Mouse (Mus musculus) MEL (cell line): Measurements from ENCODE around the gene Ccdc141. TPM values are rescaled to one million over a fixed set of nuclear protein-coding genes. Genes with fewer than 3 reads are reported as not detected.

ENCODE experiments used
- DNase-seq: peaks from one replicate; pipeline ENCODE4 v3.0.0; 2011; ENCODE audit warnings: low read depth, low spot score
- H3K27ac ChIP-seq: 2 replicates; pipeline ENCODE4 v1.5.1; 2012; ENCODE audit warnings: low read depth, mild to moderate bottlenecking, control low read depth, low read length, moderate library complexity; ENCODE audit not compliant: control insufficient read depth
- H3K27me3 ChIP-seq, 2 experiments: fragments of 150-350 bp in 1 of 2; sonication (generic) in 1 of 2; 2 replicates each; pipeline ENCODE4 v1.6.1; 2012; ENCODE audit warnings: low read length in 2 of 2, mild to moderate bottlenecking in 2 of 2, improper control_type of control experiment in 1 of 2, moderate library complexity in 1 of 2; ENCODE audit not compliant: insufficient read depth in 2 of 2, control insufficient read depth in 1 of 2
- H3K36me3 ChIP-seq, 2 experiments: 2 replicates each; pipeline ENCODE4 v1.6.1; 2012 to 2014; ENCODE audit warnings: low read length in 2 of 2, improper control_type of control experiment in 1 of 2, inconsistent platforms in 1 of 2, mild to moderate bottlenecking in 1 of 2; ENCODE audit not compliant: insufficient read depth in 2 of 2, control insufficient read depth in 1 of 2
- H3K4me1 ChIP-seq, 2 experiments: fragments of 150-350 bp in 1 of 2; sonication (generic) in 1 of 2; 2 replicates each; pipeline ENCODE4 v1.6.1; 2012; ENCODE audit warnings: low read length in 2 of 2, improper control_type of control experiment in 1 of 2, mild to moderate bottlenecking in 1 of 2; ENCODE audit not compliant: insufficient read depth in 2 of 2, control insufficient read depth in 1 of 2
- H3K4me3 ChIP-seq, 2 experiments: fragments of 150-350 bp in 1 of 2; sonication (generic) in 1 of 2; 2 replicates each; pipeline ENCODE4 v1.5.1; 2012; ENCODE audit warnings: low read depth in 2 of 2, low read length in 2 of 2, mild to moderate bottlenecking in 2 of 2, moderate library complexity in 2 of 2, control low read depth in 1 of 2, improper control_type of control experiment in 1 of 2; ENCODE audit not compliant: control insufficient read depth in 1 of 2, insufficient read depth in 1 of 2
- H3K79me2 ChIP-seq: 2 replicates; pipeline ENCODE4 v1.6.1; 2012; ENCODE audit warnings: mild to moderate bottlenecking, low read length, moderate library complexity; ENCODE audit not compliant: control insufficient read depth, poor library complexity, insufficient read depth
- H3K9ac ChIP-seq: 2 replicates; pipeline ENCODE4 v1.6.1; 2012; ENCODE audit warnings: low read depth, mild to moderate bottlenecking, control low read depth, low read length, moderate library complexity; ENCODE audit not compliant: control insufficient read depth, poor library complexity, severe bottlenecking
- H3K9me3 ChIP-seq: fragments of 150-350 bp; sonication (generic); replicated peaks from 2 replicates; pipeline ENCODE4 v1.6.1; 2012; ENCODE audit warnings: mild to moderate bottlenecking, low read length, improper control_type of control experiment, moderate library complexity; ENCODE audit not compliant: insufficient read depth
- CHD1 ChIP-seq: IDR thresholded peaks from 2 replicates; pipeline ENCODE4 v1.6.1; 2012; ENCODE audit warnings: low read depth, mild to moderate bottlenecking, inconsistent platforms, low read length, improper control_type of control experiment
- CHD2 ChIP-seq: IDR thresholded peaks from 2 replicates; pipeline ENCODE4 v1.6.1; 2011; ENCODE audit warnings: low read length, improper control_type of control experiment
- E2F4 ChIP-seq: IDR thresholded peaks from 2 replicates; pipeline ENCODE4 v1.6.1; 2011; ENCODE audit warnings: low read depth, low read length, improper control_type of control experiment, borderline replicate concordance
- ELF1 ChIP-seq: IDR thresholded peaks from 2 replicates; pipeline ENCODE4 v1.6.1; 2014; ENCODE audit warnings: low read depth, mild to moderate bottlenecking, inconsistent platforms, low read length, improper control_type of control experiment, moderate library complexity
- ETS1 ChIP-seq: IDR thresholded peaks from 2 replicates; pipeline ENCODE4 v1.6.1; 2012; ENCODE audit warnings: low read depth, mild to moderate bottlenecking, inconsistent platforms, low read length, improper control_type of control experiment, moderate library complexity
- GABPA ChIP-seq: IDR thresholded peaks from 2 replicates; pipeline ENCODE4 v1.6.1; 2012; ENCODE audit warnings: low read depth, mild to moderate bottlenecking, inconsistent platforms, low read length, improper control_type of control experiment, moderate library complexity
- JUND ChIP-seq: IDR thresholded peaks from 2 replicates; pipeline ENCODE4 v1.6.1; 2011; ENCODE audit warnings: low read depth, mild to moderate bottlenecking, improper control_type of control experiment, low read length
- MAZ ChIP-seq: IDR thresholded peaks from 2 replicates; pipeline ENCODE4 v1.6.1; 2012; ENCODE audit warnings: low read depth, mild to moderate bottlenecking, inconsistent platforms, low read length, improper control_type of control experiment
- MEF2A ChIP-seq: IDR thresholded peaks from 2 replicates; pipeline ENCODE4 v1.6.1; 2014; ENCODE audit warnings: low read depth, mild to moderate bottlenecking, inconsistent platforms, low read length, improper control_type of control experiment; ENCODE audit not compliant: poor library complexity, insufficient replicate concordance, severe bottlenecking; ENCODE audit errors: extremely low read depth
- MXI1 ChIP-seq: IDR thresholded peaks from 2 replicates; pipeline ENCODE4 v1.6.1; 2011; ENCODE audit warnings: mild to moderate bottlenecking, low read depth, low read length, improper control_type of control experiment
- MYB ChIP-seq: IDR thresholded peaks from 2 replicates; pipeline ENCODE4 v1.6.1; 2011; ENCODE audit warnings: mild to moderate bottlenecking, low read depth, low read length, improper control_type of control experiment
- MYC ChIP-seq: IDR thresholded peaks from 2 replicates; pipeline ENCODE4 v1.6.1; 2011; ENCODE audit warnings: low read depth, mild to moderate bottlenecking, low read length, improper control_type of control experiment, moderate library complexity
- NELFE ChIP-seq: IDR thresholded peaks from 2 replicates; pipeline ENCODE4 v1.6.1; 2011; ENCODE audit warnings: low read depth, low read length, improper control_type of control experiment
- POLR2AphosphoS2 ChIP-seq: IDR thresholded peaks from 2 replicates; pipeline ENCODE4 v1.6.1; 2011; ENCODE audit warnings: low read length, improper control_type of control experiment
- RAD21 ChIP-seq: IDR thresholded peaks from 2 replicates; pipeline ENCODE4 v1.6.1; 2011; ENCODE audit warnings: mild to moderate bottlenecking, low read depth, low read length, improper control_type of control experiment
- SIN3A ChIP-seq: IDR thresholded peaks from 2 replicates; pipeline ENCODE4 v1.6.1; 2012; ENCODE audit warnings: low read length, improper control_type of control experiment, inconsistent platforms
- TAL1 ChIP-seq: IDR thresholded peaks from 2 replicates; pipeline ENCODE4 v1.6.1; 2012; ENCODE audit warnings: mild to moderate bottlenecking, inconsistent platforms, low read length, moderate library complexity, mixed read lengths
- TBP ChIP-seq: IDR thresholded peaks from 2 replicates; pipeline ENCODE4 v1.8.0; 2011; ENCODE audit warnings: low read depth, low read length, improper control_type of control experiment
- TCF12 ChIP-seq: IDR thresholded peaks from 2 replicates; pipeline ENCODE4 v1.6.1; 2014; ENCODE audit warnings: low read depth, mild to moderate bottlenecking, inconsistent platforms, low read length, improper control_type of control experiment, moderate library complexity
- UBTF ChIP-seq: IDR thresholded peaks from 2 replicates; pipeline ENCODE4 v1.6.1; 2012; ENCODE audit warnings: low read depth, mild to moderate bottlenecking, inconsistent platforms, low read length, improper control_type of control experiment, moderate library complexity, borderline replicate concordance; ENCODE audit not compliant: insufficient read depth
- USF2 ChIP-seq, 2 experiments: IDR thresholded peaks; 2 replicates each; pipeline ENCODE4 v1.6.1; 2011 to 2012; ENCODE audit warnings: improper control_type of control experiment in 2 of 2, low read length in 2 of 2, borderline replicate concordance in 1 of 2, inconsistent platforms in 1 of 2, low read depth in 1 of 2, mild to moderate bottlenecking in 1 of 2; ENCODE audit not compliant: insufficient read depth in 1 of 2
- ZC3H11A ChIP-seq: IDR thresholded peaks from 2 replicates; pipeline ENCODE4 v1.6.1; 2012; ENCODE audit warnings: low read depth, mild to moderate bottlenecking, inconsistent platforms, low read length, improper control_type of control experiment
- ZKSCAN1 ChIP-seq: IDR thresholded peaks from 2 replicates; pipeline ENCODE4 v1.6.1; 2012; ENCODE audit warnings: low read depth, mild to moderate bottlenecking, inconsistent platforms, low read length, improper control_type of control experiment, moderate library complexity
- ZNF384 ChIP-seq: IDR thresholded peaks from 2 replicates; pipeline ENCODE4 v1.6.1; 2012; ENCODE audit warnings: low read depth, mild to moderate bottlenecking, inconsistent platforms, low read length, improper control_type of control experiment
- polyA plus RNA-seq, 2 experiments: library from polyadenylated mRNA; stranded (reverse) in 1 of 2; unstranded in 1 of 2; fragments of >175 nt in 1 of 2; fragments of >200 nt in 1 of 2; gene quantifications; 2 replicates each; pipeline versions ENCODE4 v1.2.1 to v1.2.4; 2012; ENCODE audit warnings: low replicate concordance in 2 of 2, low read depth in 1 of 2; ENCODE audit not compliant: insufficient read length in 2 of 2, insufficient read depth in 1 of 2, missing spikeins in 1 of 2
- total RNA-seq: library from RNA; depleted of rRNA; stranded (reverse); fragments of 300-350 nt; gene quantifications from 2 replicates; pipeline ENCODE4 v1.2.3, GENCODE M21; 2012

The Ccdc141 gene
- total and polyA plus RNA-seq, 3 experiments = 0.54 to 1.1 TPM; not detected in 1

GRCm38 (mm10) chr2:77151255-77151654 is 19.2 kb downstream of the Ccdc141 start:
- no peak overlapping the region for H3K27ac ChIP-seq
- 0 out of 4 replicates have a peak, but pooled peaks cover 0 to 2% of the 10 kb centered on the region in 2 experiments for H3K4me1 ChIP-seq
- no peak overlapping the region for H3K4me3 ChIP-seq
- no peaks in the 10 kb centered on the region for H3K27me3 ChIP-seq
- no peaks in the 10 kb centered on the region for H3K9me3 ChIP-seq
- no peak for DNase-seq
- TF ChIP-seq TBP = no peak
- no peak for TF ChIP-seq USF2 (IDR thresholded peaks at IDR 0.05; ENCODE audit: borderline replicate concordance in 1 of 2, insufficient read depth in 1 of 2, low read depth in 1 of 2, low read length in 2 of 2)
- TF ChIP-seq CHD1 = no peak
- TF ChIP-seq SIN3A = no peak
- no peak for TF ChIP-seq MAZ
- no peak for TF ChIP-seq POLR2AphosphoS2
- TF ChIP-seq MEF2A = no peak
- no peak for TF ChIP-seq ELF1
- TF ChIP-seq RAD21 = no peak
- no peak for TF ChIP-seq UBTF
- TF ChIP-seq ZC3H11A = no peak
- peaks cover 0 to 2% of the 10 kb centered on the region in 2 experiments; a peak in 1 of 4 replicates for H3K36me3 ChIP-seq
- no peak overlapping the region for H3K9ac ChIP-seq
- H3K79me2 ChIP-seq = no peaks in the 10 kb centered on the region

DNA sequence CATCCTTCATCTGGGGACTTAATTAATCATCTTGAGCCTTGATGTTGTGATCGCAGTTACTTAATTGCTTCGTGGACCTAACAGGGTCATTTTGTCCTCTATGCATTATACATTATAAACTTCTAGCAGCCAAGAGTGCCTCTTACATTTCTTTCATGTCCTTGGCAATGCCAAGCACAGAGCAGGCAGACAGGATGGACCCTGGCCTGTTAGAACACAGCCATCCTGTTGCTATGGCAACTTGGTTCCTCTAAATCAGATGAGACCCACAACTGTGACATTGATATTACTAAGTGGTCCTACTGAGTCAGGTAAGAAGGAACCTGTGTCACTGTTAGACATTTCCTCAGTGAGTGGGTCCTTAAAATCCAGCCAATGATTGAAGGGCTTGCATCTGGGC is 20.9 kb downstream of the Ccdc141 start:
- no peaks in the 10 kb centered on the region for H3K9me3 ChIP-seq
- H3K79me2 ChIP-seq = no peaks in the 10 kb centered on the region
- H3K27ac ChIP-seq = no peak overlapping the region
- no peaks in the 10 kb centered on the region for H3K4me1 ChIP-seq
- TF ChIP-seq ZNF384 (no peak), TBP (no peak), TCF12 (no peak), CHD2 (no peak), ELF1 (no peak), E2F4 (no peak), UBTF (no peak), ETS1 (no peak), MYB (no peak), MYC (no peak), MEF2A (no peak), GABPA (no peak), TAL1 (no peak), MXI1 (no peak), JUND (no peak), NELFE (no peak), POLR2AphosphoS2 (no peak), ZKSCAN1 (no peak)
- H3K9ac ChIP-seq = no peak overlapping the region
- no peak for DNase-seq
- H3K36me3 ChIP-seq = peaks cover 0 to 2% of the 10 kb centered on the region in 2 experiments; a peak in 1 of 4 replicates
- no peaks in the 10 kb centered on the region for H3K27me3 ChIP-seq
- H3K4me3 ChIP-seq = no peak overlapping the region
